Comparison of ENCODE assay signal across 11 mouse cellular contexts in the genomic region with DNA sequence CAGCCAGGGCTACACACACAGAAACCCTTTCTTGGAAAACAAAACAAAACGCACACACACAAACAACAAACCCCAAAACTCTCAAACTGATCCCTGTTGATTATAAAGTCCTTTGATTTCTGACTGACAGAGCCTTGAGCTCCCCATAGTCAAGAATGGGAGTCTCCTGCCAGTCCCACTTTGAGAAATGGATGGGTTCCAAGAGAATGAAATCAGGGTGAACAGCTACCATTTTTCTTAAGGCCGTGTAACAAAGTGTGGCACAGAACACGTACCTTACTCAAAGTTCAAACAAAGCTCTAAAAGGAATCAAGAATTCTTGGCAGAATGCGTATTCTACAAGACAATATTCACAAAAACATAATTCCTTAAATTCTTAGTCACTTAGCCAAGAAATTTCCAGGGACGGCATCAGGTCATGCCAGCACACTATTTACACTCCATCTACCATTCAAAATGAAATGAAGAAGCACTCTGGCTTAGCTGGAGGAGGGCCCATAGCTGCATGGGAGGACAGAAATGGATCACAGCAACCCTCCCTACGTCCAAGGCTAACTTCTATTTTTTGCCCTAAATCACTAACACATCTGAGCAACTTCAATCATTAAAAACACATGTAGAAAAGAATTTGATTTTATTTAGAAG. TPM values are rescaled to one million over a fixed set of nuclear protein-coding genes. Genes with fewer than 3 reads are reported as not detected.
DNase-seq lines count a peak whose midpoint lies in the region; ATAC-seq and TF ChIP-seq lines count a peak whose summit lies in the region.
"Had no signal": no experiment of that assay in that cellular context is flagged by ENCODE, and none has a peak within 500 bp of the region (broad histone marks: within the 10 kb centered on the region; RNA-seq: fewer than 3 reads in every experiment).

No protein-coding gene starts in this region.

- ATAC-seq in forebrain, embryonic 16.5 days = no peak
- ATAC-seq in forebrain, embryonic 11.5 days (replicated peaks; ENCODE audit: low FRiP score) = no peak
- ATAC-seq in kidney, postnatal 0 days (replicated peaks; ENCODE audit: low FRiP score, low read depth) = no peak
- ATAC-seq in intestine, embryonic 16.5 days = no peak

- WGBS in forebrain, embryonic 16.5 days = 40% methylated on average over 6 of the region's 6 CpGs
- 87% methylated on average over 6 of the region's 6 CpGs for WGBS in forebrain, embryonic 11.5 days
- 58% methylated on average over 6 of the region's 6 CpGs for WGBS in kidney, postnatal 0 days
- WGBS in intestine, embryonic 16.5 days = 66% methylated on average over 6 of the region's 6 CpGs

- H3K9ac ChIP-seq in forebrain, embryonic 16.5 days (replicated peaks; ENCODE audit: low read depth, low read length) = no peak overlapping the region
- H3K9ac ChIP-seq in forebrain, embryonic 11.5 days (ENCODE audit: low read length) = no peak overlapping the region
- no peak overlapping the region for H3K9ac ChIP-seq in kidney, postnatal 0 days (ENCODE audit: low read depth, low read length)
- no peak overlapping the region for H3K9ac ChIP-seq in intestine, embryonic 16.5 days (ENCODE audit: low read depth, low read length)
- H3K9ac ChIP-seq: liver, embryonic 13.5 days had no signal

- H3K27me3 ChIP-seq in forebrain, embryonic 16.5 days (replicated peaks; ENCODE audit: control insufficient read depth, insufficient read depth, low read length) = no peaks in the 10 kb centered on the region
- no peaks in the 10 kb centered on the region for H3K27me3 ChIP-seq in forebrain, embryonic 11.5 days (ENCODE audit: control insufficient read depth, insufficient read depth, low read length)
- H3K27me3 ChIP-seq in kidney, postnatal 0 days (ENCODE audit: insufficient read depth, low read length) = no peaks in the 10 kb centered on the region
- H3K27me3 ChIP-seq in intestine, embryonic 16.5 days (replicated peaks; ENCODE audit: control insufficient read depth, insufficient read depth, low read length) = no peaks in the 10 kb centered on the region

- no peak for DNase-seq in forebrain, embryonic 11.5 days (ENCODE audit: low spot score)
- DNase-seq in kidney, postnatal 0 days (ENCODE audit: low spot score) = no peak
- no peak for DNase-seq in kidney, postnatal 36 days
- DNase-seq in Muller cell, postnatal 12 days (ENCODE audit: inconsistent ontology term) = peak; percentile 68
- DNase-seq in urinary bladder, postnatal 36 days (ENCODE audit: low spot score in 2 of 2) = no peak
- DNase-seq in urinary bladder, adult 18-20 months (ENCODE audit: low spot score in 2 of 2) = no peak
- DNase-seq: liver, embryonic 13.5 days; right cerebral cortex, postnatal 25 days; thymus, postnatal 25 days had no signal

- no peaks in the 10 kb centered on the region for H3K9me3 ChIP-seq in forebrain, embryonic 16.5 days (ENCODE audit: control insufficient read depth, low read length)
- H3K9me3 ChIP-seq in forebrain, embryonic 11.5 days (ENCODE audit: control insufficient read depth, low read length) = no peaks in the 10 kb centered on the region
- H3K9me3 ChIP-seq in kidney, postnatal 0 days (replicated peaks; ENCODE audit: low read length) = no peaks in the 10 kb centered on the region
- H3K9me3 ChIP-seq in intestine, embryonic 16.5 days (ENCODE audit: control insufficient read depth, low read length) = no peaks in the 10 kb centered on the region
- H3K9me3 ChIP-seq: liver, embryonic 13.5 days had no signal

- H3K4me3 ChIP-seq in forebrain, embryonic 16.5 days (replicated peaks; ENCODE audit: low read length) = no peak overlapping the region
- H3K4me3 ChIP-seq in forebrain, embryonic 11.5 days (ENCODE audit: low read depth, low read length) = no peak overlapping the region
- peak overlapping the region; percentile 96; the same call in 1 of the 2 replicates for H3K4me3 ChIP-seq in kidney, postnatal 0 days (replicated peaks; ENCODE audit: low read depth, low read length)
- H3K4me3 ChIP-seq in intestine, embryonic 16.5 days (ENCODE audit: low read length) = 0 out of 2 replicates have a peak overlapping the region, but pooled peaks have one; percentile 2
- H3K4me3 ChIP-seq: liver, embryonic 13.5 days had no signal

- H3K4me1 ChIP-seq in forebrain, embryonic 16.5 days (replicated peaks; ENCODE audit: control insufficient read depth, insufficient read depth, low read length) = peaks cover 14% of the 10 kb centered on the region
- H3K4me1 ChIP-seq in forebrain, embryonic 11.5 days (replicated peaks; ENCODE audit: control insufficient read depth, insufficient read depth, low read length) = peaks cover 8% of the 10 kb centered on the region; the same call in 1 of the 2 replicates
- H3K4me1 ChIP-seq in kidney, postnatal 0 days (replicated peaks; ENCODE audit: insufficient read depth, low read length) = peaks cover 23% of the 10 kb centered on the region
- peaks cover 5% of the 10 kb centered on the region; the same call in 1 of the 2 replicates for H3K4me1 ChIP-seq in intestine, embryonic 16.5 days (ENCODE audit: control insufficient read depth, insufficient read depth, low read length)
- H3K4me1 ChIP-seq: liver, embryonic 13.5 days had no signal

- no peaks in the 10 kb centered on the region for H3K36me3 ChIP-seq in forebrain, embryonic 16.5 days (ENCODE audit: control insufficient read depth, insufficient read depth)
- no peaks in the 10 kb centered on the region; the same call in 1 of the 2 replicates for H3K36me3 ChIP-seq in forebrain, embryonic 11.5 days (ENCODE audit: control insufficient read depth, insufficient read depth, low read length)
- 0 out of 2 replicates have a peak, but pooled peaks cover 9% of the 10 kb centered on the region for H3K36me3 ChIP-seq in kidney, postnatal 0 days (ENCODE audit: insufficient read depth, low read length)
- H3K36me3 ChIP-seq in intestine, embryonic 16.5 days (ENCODE audit: control insufficient read depth, insufficient read depth, low read length) = no peaks in the 10 kb centered on the region
- H3K36me3 ChIP-seq: liver, embryonic 13.5 days had no signal

- H3K4me2 ChIP-seq in forebrain, embryonic 16.5 days (ENCODE audit: low read length) = peak overlapping the region; percentile 14
- H3K4me2 ChIP-seq in forebrain, embryonic 11.5 days (ENCODE audit: low read depth, low read length, severe bottlenecking) = no peak overlapping the region
- peak overlapping the region; percentile 94 for H3K4me2 ChIP-seq in kidney, postnatal 0 days (ENCODE audit: low read length)
- peak overlapping the region; percentile 88 for H3K4me2 ChIP-seq in intestine, embryonic 16.5 days (ENCODE audit: low read depth, low read length)
- H3K4me2 ChIP-seq: liver, embryonic 13.5 days had no signal

- no peak overlapping the region for H3K27ac ChIP-seq in forebrain, embryonic 16.5 days (ENCODE audit: low read length)
- H3K27ac ChIP-seq in forebrain, embryonic 11.5 days (ENCODE audit: low read depth, low read length) = no peak overlapping the region
- H3K27ac ChIP-seq in kidney, postnatal 0 days = no peak overlapping the region
- no peak overlapping the region for H3K27ac ChIP-seq in intestine, embryonic 16.5 days (ENCODE audit: low read length)
- H3K27ac ChIP-seq: liver, embryonic 13.5 days had no signal

- TF ChIP-seq CTCF in kidney, postnatal 0 days (IDR thresholded peaks at IDR 0.05; ENCODE audit: low read depth) = no peak

RNA-seq across cellular contexts. Expression of gene Wwtr1, which starts 3.3 kb away (rescaled TPM):
- polyA plus RNA-seq in forebrain, embryonic 16.5 days (2015; fragmentation: Nextera tagmentation; extraction: Ambion mirVana) = 9.9 and 12.3 TPM in 2 replicates
- 11.2 and 12.1 TPM in 2 replicates for polyA plus RNA-seq in forebrain, embryonic 11.5 days (2014; fragmentation: Nextera tagmentation; extraction: Ambion mirVana)
- 28.9 TPM in 2 replicates for polyA plus RNA-seq in kidney, postnatal 0 days (2015; fragmentation: Nextera tagmentation; extraction: Ambion mirVana)
- polyA plus RNA-seq in intestine, embryonic 16.5 days (2015; fragmentation: Nextera tagmentation; extraction: Ambion mirVana) = 13.1 and 13.5 TPM in 2 replicates

Comparison
In these comparisons a context has a peak if more than half of its experiments do, and no peak if none do; other contexts are left out.
1. H3K4me3 ChIP-seq: peak in kidney, postnatal 0 days (single experiment) and intestine, embryonic 16.5 days (single experiment); none in forebrain, embryonic 16.5 days (single experiment) and forebrain, embryonic 11.5 days (single experiment).